Mouse (Mus musculus): ENCODE data around the gene Slc2a13.

DNA sequence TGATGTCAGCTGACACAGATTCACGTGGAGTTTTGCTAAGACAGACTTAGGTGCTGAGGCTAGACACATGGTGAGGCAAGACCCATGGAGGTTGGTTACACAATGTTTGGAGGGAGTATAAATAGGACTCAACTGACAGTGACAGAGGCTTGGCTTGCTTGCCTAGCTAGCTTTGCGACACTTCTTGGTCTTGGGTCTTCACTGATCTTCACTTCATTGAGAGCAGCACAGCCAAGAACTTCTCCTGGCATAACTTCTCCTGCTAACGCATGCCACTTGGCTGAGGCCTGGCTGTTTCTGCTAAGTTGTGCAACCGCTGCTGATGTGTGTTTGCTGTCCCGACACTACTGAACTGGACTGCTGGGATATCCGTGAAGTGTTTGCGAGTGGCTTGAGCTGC lies 290.2 kb downstream of the Slc2a13 start:
- TF ChIP-seq POLR2A (IDR thresholded peaks at IDR 0.05; ENCODE audit: borderline replicate concordance, low read depth, low read length) (no peak), CTCF (IDR thresholded peaks at IDR 0.05; ENCODE audit: low read depth, low read length) (no peak)
